Mouse (Mus musculus): ENCODE data around the gene Ipo11.
A peak's percentile ranks its signal among the peaks of the same experiment; 100 is the strongest.

Gene Ipo11

DNA sequence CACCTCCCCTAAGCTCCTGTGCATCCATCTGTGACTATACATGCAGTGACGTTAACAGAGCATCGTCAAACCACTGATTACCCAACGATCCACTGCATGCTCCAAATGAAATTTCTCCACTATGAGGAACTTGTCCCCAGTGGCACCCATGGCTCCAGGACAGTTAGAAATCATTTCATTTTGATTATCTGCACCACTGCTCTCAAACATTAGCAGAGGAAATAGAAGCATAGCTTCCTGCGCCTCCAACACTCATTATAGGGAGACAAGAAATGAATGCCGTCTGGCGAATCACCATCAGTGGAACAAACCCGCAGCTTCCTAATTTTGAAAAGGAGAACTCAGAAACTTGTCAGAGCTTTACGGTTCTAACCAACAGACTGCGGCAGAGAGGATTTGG, 123.7 kb downstream of the Ipo11 start:
- DNase-seq: no peak

DNA sequence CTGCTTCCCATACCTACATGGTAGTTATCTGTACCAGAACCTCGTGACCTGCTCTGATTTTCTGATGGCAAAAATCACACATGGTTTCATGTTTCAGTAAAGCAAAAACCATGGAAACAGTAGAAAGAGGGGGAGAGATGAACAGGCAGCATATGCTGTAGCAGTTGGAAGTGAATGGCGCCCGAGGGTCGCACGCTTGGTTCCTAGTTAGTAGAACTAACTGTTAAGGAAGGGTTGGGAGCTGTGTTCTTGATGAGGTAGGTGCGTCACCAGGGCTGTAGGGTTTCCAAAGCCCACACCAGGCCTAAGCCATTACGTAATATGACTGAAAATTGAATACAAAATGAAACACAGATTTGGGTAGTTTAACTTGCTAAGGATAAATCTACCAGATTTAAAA, 126.6 kb downstream of the Ipo11 start:
- DNase-seq: no peak

DNA sequence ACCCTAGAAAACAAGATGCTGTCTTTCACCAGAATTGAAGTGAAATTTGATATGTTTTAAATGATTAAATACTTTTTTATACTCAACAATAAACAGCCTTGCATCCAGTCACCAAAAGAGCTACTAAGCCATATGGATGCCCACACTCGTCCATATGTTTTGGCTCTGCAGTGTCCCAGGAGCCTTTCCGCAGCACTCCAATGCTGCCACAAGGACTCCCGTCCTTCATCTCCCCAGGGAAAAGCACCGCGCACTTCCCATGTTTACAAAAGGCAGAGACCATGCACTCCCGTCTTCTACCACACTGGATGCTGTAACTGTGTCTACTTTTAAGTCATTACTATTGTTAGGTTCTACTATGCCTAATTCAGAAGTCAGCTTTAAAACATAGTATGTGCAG, 127.9 kb downstream of the Ipo11 start:
- DNase-seq: no peak

DNA sequence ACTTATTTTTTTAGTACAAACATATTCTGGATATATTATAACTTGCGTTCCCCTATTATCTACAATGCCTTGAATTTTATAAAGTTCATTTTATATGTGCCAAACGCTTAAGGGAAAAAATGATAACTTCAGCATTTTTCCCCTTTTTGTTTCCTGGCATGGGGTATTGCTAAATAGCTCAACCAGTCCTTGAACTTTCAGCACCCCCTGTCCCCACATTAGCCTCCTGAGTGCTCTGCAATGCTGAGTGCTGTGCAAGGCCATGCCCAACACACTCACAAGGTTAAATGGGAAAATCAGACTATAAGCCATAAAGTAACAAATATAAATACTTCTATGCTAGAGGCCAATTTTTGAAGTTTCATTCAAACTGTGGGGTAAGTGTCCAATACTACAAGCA, 128.4 kb downstream of the Ipo11 start:
- DNase-seq: no peak

DNA sequence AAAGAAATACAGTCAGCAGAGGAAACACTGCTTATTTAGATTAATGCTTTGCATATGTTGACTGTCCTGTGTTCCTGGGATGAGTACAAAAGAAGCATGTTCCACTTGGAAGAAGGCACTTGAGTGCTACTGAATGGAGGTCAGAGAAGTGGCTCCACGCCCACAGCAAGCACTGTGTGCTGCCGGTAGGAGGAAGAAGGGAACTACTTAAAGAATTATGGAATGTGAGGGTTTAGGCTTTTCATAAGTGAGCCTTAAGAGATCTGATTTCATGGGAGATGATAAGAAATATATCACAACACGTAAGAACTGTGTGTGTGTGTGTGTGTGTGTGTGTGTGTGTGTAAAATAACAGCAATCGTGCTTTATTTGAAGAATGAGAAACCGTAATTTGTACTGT, 129.5 kb downstream of the Ipo11 start:
- DNase-seq: no peak

DNA sequence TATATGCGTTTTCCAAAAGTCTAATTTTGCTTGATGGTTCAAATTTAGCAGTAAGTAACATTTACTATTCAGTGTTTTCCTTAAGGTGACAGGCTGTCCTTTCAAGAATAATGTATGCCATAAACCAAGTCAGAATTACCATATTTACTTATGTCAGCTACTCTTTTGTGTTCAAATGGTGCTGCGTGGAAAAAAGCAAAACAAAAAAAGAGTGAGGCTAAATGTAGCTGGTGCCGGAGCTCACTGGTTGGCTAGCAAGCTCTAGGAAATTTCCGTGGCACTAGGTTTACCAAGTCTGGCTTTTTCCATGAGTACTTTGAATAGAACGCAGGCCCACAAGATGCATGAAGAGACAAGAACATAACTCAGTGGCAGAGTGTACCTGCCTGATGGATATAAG, 131.6 kb downstream of the Ipo11 start:
- DNase-seq: no peak

DNA sequence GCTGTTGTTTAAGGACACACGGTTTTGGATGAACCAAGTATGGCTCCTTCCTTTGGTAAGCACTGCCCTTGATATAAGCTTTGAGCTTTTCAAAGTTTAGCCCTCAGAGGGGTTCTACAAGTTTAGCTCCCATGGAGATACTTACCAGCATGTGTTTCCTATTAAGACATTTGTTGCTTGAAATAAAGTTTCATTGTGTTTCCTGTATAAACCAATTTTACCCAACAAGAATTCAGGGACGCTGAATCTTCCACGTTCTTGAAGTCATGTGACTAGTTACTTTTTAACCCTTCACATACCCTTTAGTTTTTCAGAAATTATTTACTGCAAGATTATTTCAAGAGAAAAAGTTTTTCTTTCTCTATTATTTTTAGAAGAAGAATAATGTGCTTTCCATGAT, 138.7 kb downstream of the Ipo11 start:
- DNase-seq: no peak

DNA sequence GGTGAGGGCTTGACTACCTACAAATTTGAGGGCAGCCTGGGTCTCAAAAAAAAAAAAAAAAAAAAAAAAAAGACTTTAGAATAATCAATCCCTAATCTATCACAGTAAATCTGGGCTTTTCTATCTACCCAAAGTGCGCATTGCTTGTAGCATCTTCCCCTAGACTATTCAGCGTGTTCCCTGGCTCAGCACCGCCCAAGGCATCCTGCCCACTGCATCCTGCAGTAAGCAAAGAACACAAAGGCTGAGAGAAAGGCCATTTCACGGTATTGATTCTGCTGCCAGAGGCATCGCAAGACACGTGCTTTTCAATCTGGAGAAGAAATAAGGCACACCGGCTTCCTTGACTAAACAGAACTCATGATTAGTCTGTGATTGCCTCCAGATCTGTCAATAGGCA, 147.9 kb downstream of the Ipo11 start:
- no peak for DNase-seq

DNA sequence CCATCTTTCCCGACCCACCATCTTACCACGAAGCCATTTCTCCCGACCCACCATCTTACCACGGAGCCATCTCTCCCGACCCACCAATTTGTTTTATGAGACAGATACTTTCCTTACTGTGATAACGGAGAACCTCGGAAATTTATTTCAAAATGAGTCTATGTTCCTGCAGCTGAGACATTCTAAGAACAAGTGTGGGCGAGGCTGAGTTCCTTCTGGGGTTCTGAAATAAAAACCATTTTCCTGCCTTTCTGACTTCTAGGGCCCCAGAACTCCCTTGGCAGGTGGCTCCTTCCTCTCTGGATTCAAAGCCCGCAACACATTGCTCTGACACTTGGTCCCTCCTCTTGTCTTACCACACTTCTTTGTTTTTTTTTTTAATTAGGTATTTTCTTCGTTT, 168.0 kb downstream of the Ipo11 start:
- DNase-seq: no peak

GRCm38 (mm10) chr13:106762611-106763010, 174.1 kb downstream of the Ipo11 start:
- DNase-seq: no peak

DNA sequence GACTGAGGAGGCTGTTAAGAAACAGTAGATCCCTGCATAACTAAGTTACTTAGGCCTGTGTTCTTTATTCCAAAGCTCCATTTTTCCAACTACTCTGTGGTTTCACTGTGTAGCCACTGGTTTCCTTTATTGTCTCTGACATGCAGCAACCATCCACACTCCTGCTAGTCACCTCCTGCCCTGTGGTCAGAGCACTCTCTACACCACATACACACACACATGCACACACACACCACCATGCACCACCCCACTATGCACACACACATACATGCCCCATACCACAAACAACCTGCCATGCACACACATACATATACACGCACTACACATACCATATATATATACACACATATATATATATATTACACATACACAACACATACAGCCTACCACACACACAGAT, 175.1 kb downstream of the Ipo11 start:
- no peak for DNase-seq

DNA sequence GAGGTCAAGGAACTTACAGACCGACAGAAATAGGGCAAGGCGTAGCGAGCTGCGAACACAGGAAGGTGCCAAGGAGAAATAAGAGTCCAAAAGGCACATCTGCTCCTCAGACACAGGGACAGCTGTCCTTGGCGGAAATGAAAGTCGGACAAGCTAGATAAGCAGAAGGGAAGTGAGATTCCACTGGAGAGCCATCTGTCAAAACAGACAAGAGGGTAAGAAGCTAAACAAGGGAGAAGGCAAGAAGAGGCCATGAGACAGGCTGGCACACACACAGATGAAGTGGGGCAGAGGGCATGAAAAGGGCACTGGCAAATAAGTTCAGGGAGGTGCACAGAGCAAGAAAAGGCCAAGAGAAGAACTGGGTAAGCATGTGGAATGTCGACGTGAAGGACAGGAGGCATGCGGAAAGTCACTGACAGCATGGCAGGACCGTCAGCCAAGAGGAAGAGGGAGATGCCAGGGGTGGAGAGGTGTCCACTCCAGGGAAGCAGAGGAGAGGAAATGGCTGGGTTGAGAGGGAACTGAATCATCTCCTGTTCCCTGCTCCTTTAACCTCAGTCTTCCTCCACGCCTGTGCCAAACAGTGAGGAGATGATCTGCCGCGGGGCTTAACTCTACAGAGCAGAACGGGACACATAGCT, 176.4 kb downstream of the Ipo11 start:
- peak; percentile 40 for DNase-seq

- DNase-seq: no peak
These were observed 180.9 kb downstream of the Ipo11 start for GRCm38 (mm10) chr13:106755892-106756291.

DNA sequence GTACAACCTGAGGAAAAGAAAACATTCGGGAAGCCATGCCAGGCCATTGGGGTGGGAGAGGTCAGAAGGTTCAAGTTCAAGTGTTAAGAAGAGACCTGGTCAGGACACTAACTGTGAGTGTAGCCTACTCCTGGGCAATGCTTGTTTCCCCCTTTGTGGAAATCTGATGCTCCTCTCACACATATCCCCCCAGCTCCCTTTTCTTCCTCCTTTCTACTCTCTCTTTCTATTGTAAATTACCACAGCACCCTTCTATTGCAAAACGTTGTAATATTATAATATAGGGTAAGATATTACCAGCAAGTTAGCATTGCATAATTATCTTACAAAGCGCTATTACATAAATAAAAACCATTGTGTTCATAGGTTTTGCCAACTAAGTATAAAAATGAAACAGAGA, 182.5 kb downstream of the Ipo11 start:
- DNase-seq: no peak

DNA sequence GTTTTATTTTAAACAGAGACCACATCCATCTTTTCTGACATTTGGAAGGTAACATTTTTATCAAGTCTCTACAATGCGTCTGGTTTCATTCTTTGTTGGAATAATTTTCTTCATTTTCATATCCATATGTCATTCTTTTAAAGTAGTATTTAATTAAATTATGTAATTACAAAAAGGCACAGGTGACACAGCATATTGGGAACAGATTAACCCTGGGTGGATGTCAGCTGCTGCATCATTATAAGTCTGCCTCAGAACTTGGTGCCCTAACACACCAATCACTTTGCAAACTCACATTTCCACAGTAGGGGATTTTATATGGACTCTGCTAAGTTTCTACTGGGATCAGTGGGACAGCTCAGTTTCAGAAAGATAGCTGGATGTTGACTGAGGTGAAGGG, 184.8 kb downstream of the Ipo11 start:
- DNase-seq: no peak

DNA sequence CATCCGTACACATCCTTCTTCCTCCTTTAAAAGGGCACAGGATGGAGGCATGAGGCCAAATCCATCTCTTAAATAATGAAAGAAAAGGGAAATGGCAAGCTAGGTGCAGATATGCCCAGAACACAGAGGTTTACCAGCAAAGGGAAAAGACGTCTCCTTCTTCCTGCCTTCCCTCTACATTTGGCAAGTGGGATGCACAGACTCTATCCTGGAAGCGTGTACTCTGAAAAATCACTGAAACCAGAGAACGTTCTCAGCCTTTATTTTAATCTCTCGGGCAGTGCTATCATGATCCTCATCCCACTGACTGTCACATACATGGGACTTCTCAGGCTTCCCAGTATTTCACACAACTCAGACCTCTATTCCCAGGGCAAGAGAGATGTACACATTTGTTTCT, 189.9 kb downstream of the Ipo11 start:
- no peak for DNase-seq

GRCm38 (mm10) chr13:106745201-106745600, 191.6 kb downstream of the Ipo11 start:
- no peak for DNase-seq

All from lung, postnatal 10 days (tissue).